Mouse (Mus musculus): ENCODE data around the gene Pfkp. TPM values are rescaled to one million over a fixed set of nuclear protein-coding genes. Genes with fewer than 3 reads are reported as not detected.
A peak's percentile ranks its signal among the peaks of the same experiment; 100 is the strongest.

Gene Pfkp
- 29.6 and 30.1 TPM in 2 replicates for polyA plus RNA-seq (2016; fragmentation: Nextera tagmentation; extraction: Ambion mirVana)

GRCm38 (mm10) chr13:6648669-6649233 lies at the start of gene Pfkp:
TSS of gene Pfkp (minus strand) at chr13:6648777.
- peak within 1 kb of the TSS; percentile 100 for H3K4me2 ChIP-seq
- no peaks in the 10 kb centered on the region for H3K36me3 ChIP-seq (replicated peaks)
- peak within 1 kb of the TSS; percentile 57 for H3K4me3 ChIP-seq (replicated peaks)
- peak; percentile 97 for ATAC-seq (ENCODE audit: low FRiP score)
- H3K9me3 ChIP-seq, result no peaks in the 10 kb centered on the region
- peaks cover 6% of the 10 kb centered on the region; the same call in 1 of the 2 replicates for H3K27me3 ChIP-seq
- no peak within 1 kb of the TSS for H3K27ac ChIP-seq
- H3K9ac ChIP-seq, result peak within 1 kb of the TSS; percentile 59
- H3K4me1 ChIP-seq, result peaks cover 15% of the 10 kb centered on the region
- WGBS, result 2% methylated on average over 34 of the region's 34 CpGs

- ATAC-seq (ENCODE audit: low FRiP score), result no peak
- no peaks in the 10 kb centered on the region for H3K36me3 ChIP-seq (replicated peaks)
- H3K9me3 ChIP-seq, result no peaks in the 10 kb centered on the region
- H3K4me3 ChIP-seq (replicated peaks), result no peak overlapping the region
- H3K27ac ChIP-seq, result no peak overlapping the region
- 71% methylated on average over 3 of the region's 3 CpGs for WGBS
- H3K9ac ChIP-seq, result no peak overlapping the region
- H3K27me3 ChIP-seq, result no peaks in the 10 kb centered on the region
- H3K4me1 ChIP-seq, result no peaks in the 10 kb centered on the region
- no peak overlapping the region for H3K4me2 ChIP-seq
These were observed 42.0 kb upstream of the Pfkp start for GRCm38 (mm10) chr13:6690607-6691006.

- Histone ChIP-seq H3K27ac (no peak overlapping the region), H3K9me3 (no peaks in the 10 kb centered on the region), H3K9ac (no peak overlapping the region), H3K27me3 (no peaks in the 10 kb centered on the region), H3K36me3 (replicated peaks) (no peaks in the 10 kb centered on the region), H3K4me3 (replicated peaks) (no peak overlapping the region), H3K4me1 (no peaks in the 10 kb centered on the region), H3K4me2 (no peak overlapping the region)
- 69% methylated on average over 4 of the region's 4 CpGs for WGBS
- ATAC-seq (ENCODE audit: low FRiP score), result peak; percentile 47; the same call in 1 of the 2 replicates
These were observed 41.4 kb upstream of the Pfkp start for GRCm38 (mm10) chr13:6689962-6690361.

- 56% methylated on average over 7 of the region's 7 CpGs for WGBS
- no peaks in the 10 kb centered on the region for H3K9me3 ChIP-seq
- no peaks in the 10 kb centered on the region for H3K27me3 ChIP-seq
- H3K4me1 ChIP-seq, result no peaks in the 10 kb centered on the region
- H3K4me3 ChIP-seq (replicated peaks), result no peak overlapping the region
- no peak overlapping the region for H3K4me2 ChIP-seq
- ATAC-seq (ENCODE audit: low FRiP score), result peak; percentile 61; the same call in 1 of the 2 replicates
- no peak overlapping the region for H3K9ac ChIP-seq
- no peaks in the 10 kb centered on the region for H3K36me3 ChIP-seq (replicated peaks)
- no peak overlapping the region for H3K27ac ChIP-seq
These were observed 40.3 kb upstream of the Pfkp start for GRCm38 (mm10) chr13:6688790-6689433.

- no peak for ATAC-seq (ENCODE audit: low FRiP score)
These were observed 18.3 kb upstream of the Pfkp start for GRCm38 (mm10) chr13:6666887-6667286.

GRCm38 (mm10) chr13:6665506-6665905 lies 16.9 kb upstream of the Pfkp start:
- H3K4me1 ChIP-seq, result no peaks in the 10 kb centered on the region
- no peaks in the 10 kb centered on the region for H3K9me3 ChIP-seq
- H3K4me2 ChIP-seq, result no peak overlapping the region
- no peak overlapping the region for H3K4me3 ChIP-seq (replicated peaks)
- ATAC-seq (ENCODE audit: low FRiP score), result no peak
- H3K36me3 ChIP-seq (replicated peaks), result no peaks in the 10 kb centered on the region
- H3K27me3 ChIP-seq, result no peaks in the 10 kb centered on the region
- WGBS, result 76% methylated on average over 1 of the region's 1 CpGs
- no peak overlapping the region for H3K27ac ChIP-seq
- H3K9ac ChIP-seq, result no peak overlapping the region

More at GRCm38 (mm10) chr13:6666887-6667286, 18.3 kb upstream of the Pfkp start:
- 87% methylated on average over 4 of the region's 4 CpGs for WGBS
- H3K4me1 ChIP-seq, result no peaks in the 10 kb centered on the region
- H3K27ac ChIP-seq, result no peak overlapping the region
- H3K27me3 ChIP-seq, result no peaks in the 10 kb centered on the region
- no peak overlapping the region for H3K4me2 ChIP-seq
- H3K36me3 ChIP-seq (replicated peaks), result no peaks in the 10 kb centered on the region
- no peak overlapping the region for H3K4me3 ChIP-seq (replicated peaks)
- H3K9me3 ChIP-seq, result no peaks in the 10 kb centered on the region
- no peak overlapping the region for H3K9ac ChIP-seq

- Histone ChIP-seq H3K4me2 (no peak overlapping the region), H3K27me3 (0 out of 2 replicates have a peak, but pooled peaks cover 1% of the 10 kb centered on the region), H3K4me1 (no peaks in the 10 kb centered on the region), H3K9ac (no peak overlapping the region), H3K36me3 (replicated peaks) (no peaks in the 10 kb centered on the region), H3K4me3 (replicated peaks) (no peak overlapping the region), H3K27ac (no peak overlapping the region), H3K9me3 (no peaks in the 10 kb centered on the region)
- 60% methylated on average over 5 of the region's 5 CpGs for WGBS
- no peak for ATAC-seq (ENCODE audit: low FRiP score)
These were observed 15.6 kb upstream of the Pfkp start for GRCm38 (mm10) chr13:6664216-6664615.

- Histone ChIP-seq H3K36me3 (replicated peaks) (no peaks in the 10 kb centered on the region), H3K4me2 (no peak overlapping the region), H3K9me3 (no peaks in the 10 kb centered on the region), H3K4me1 (no peaks in the 10 kb centered on the region), H3K27me3 (0 out of 2 replicates have a peak, but pooled peaks cover 5% of the 10 kb centered on the region), H3K9ac (no peak overlapping the region), H3K4me3 (replicated peaks) (no peak overlapping the region), H3K27ac (no peak overlapping the region)
- ATAC-seq (ENCODE audit: low FRiP score), result no peak
- 89% methylated on average over 6 of the region's 6 CpGs for WGBS
These were observed 10.7 kb upstream of the Pfkp start for GRCm38 (mm10) chr13:6659314-6659713.

- WGBS, result 82% methylated on average over 2 of the region's 2 CpGs
- H3K27me3 ChIP-seq, result 0 out of 2 replicates have a peak, but pooled peaks cover 5% of the 10 kb centered on the region
- H3K36me3 ChIP-seq (replicated peaks), result no peaks in the 10 kb centered on the region
- no peak for ATAC-seq (ENCODE audit: low FRiP score)
- no peaks in the 10 kb centered on the region for H3K9me3 ChIP-seq
- no peak overlapping the region for H3K4me3 ChIP-seq (replicated peaks)
- no peak overlapping the region for H3K4me2 ChIP-seq
- no peak overlapping the region for H3K9ac ChIP-seq
- no peaks in the 10 kb centered on the region for H3K4me1 ChIP-seq
- no peak overlapping the region for H3K27ac ChIP-seq
These were observed 8.7 kb upstream of the Pfkp start for GRCm38 (mm10) chr13:6657300-6657699.

GRCm38 (mm10) chr13:6649542-6649941 lies 965 bp upstream of the Pfkp start:
- 64% methylated on average over 3 of the region's 3 CpGs for WGBS
- H3K27ac ChIP-seq, result no peak overlapping the region
- peaks cover 15% of the 10 kb centered on the region for H3K4me1 ChIP-seq
- H3K9ac ChIP-seq, result no peak overlapping the region
- H3K4me3 ChIP-seq (replicated peaks), result no peak overlapping the region
- no peak for ATAC-seq (ENCODE audit: low FRiP score)
- peaks cover 6% of the 10 kb centered on the region; the same call in 1 of the 2 replicates for H3K27me3 ChIP-seq
- no peaks in the 10 kb centered on the region for H3K9me3 ChIP-seq
- no peak overlapping the region for H3K4me2 ChIP-seq
- H3K36me3 ChIP-seq (replicated peaks), result no peaks in the 10 kb centered on the region

GRCm38 (mm10) chr13:6647992-6648668 lies 447 bp downstream of the Pfkp start:
- under 1% methylated on average over 28 of the region's 28 CpGs for WGBS
- peak; percentile 39 for ATAC-seq (ENCODE audit: low FRiP score)
- H3K4me3 ChIP-seq (replicated peaks), result peak overlapping the region; percentile 57
- peaks cover 6% of the 10 kb centered on the region; the same call in 1 of the 2 replicates for H3K27me3 ChIP-seq
- H3K36me3 ChIP-seq (replicated peaks), result no peaks in the 10 kb centered on the region
- H3K27ac ChIP-seq, result no peak overlapping the region
- H3K9ac ChIP-seq, result peak overlapping the region; percentile 59
- H3K4me2 ChIP-seq, result peak overlapping the region; percentile 100
- no peaks in the 10 kb centered on the region for H3K9me3 ChIP-seq
- peaks cover 15% of the 10 kb centered on the region for H3K4me1 ChIP-seq
